Mouse (Mus musculus) skeletal muscle tissue, adult 2 months (tissue): ENCODE results near the gene Dcaf17.

ENCODE experiments used
- DNase-seq: peaks from one replicate; pipeline ENCODE4 v3.0.0-alpha.2; 2012; ENCODE audit warnings: low read depth, low spot score

Dcaf17 gene

DNA sequence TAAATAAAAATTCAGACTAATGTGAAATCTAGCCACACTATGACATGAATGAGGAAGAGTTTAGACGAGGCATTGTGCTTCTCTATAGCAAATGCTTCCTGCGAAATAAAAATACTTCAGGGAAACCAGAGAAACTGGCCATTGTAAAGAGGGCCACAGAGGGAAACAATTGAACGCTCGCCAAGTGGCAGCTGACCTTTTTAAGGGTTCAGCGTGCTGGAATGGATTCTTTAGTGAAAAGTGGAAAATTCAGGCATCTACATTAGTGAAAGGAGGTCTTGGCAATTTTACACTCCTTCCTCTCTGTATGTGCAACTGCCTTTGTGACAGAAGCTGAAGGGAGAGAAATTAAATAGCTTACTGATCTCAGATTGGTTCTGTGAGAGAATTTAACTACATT lies 66.3 kb downstream of the Dcaf17 start:
- DNase-seq = no peak

DNA sequence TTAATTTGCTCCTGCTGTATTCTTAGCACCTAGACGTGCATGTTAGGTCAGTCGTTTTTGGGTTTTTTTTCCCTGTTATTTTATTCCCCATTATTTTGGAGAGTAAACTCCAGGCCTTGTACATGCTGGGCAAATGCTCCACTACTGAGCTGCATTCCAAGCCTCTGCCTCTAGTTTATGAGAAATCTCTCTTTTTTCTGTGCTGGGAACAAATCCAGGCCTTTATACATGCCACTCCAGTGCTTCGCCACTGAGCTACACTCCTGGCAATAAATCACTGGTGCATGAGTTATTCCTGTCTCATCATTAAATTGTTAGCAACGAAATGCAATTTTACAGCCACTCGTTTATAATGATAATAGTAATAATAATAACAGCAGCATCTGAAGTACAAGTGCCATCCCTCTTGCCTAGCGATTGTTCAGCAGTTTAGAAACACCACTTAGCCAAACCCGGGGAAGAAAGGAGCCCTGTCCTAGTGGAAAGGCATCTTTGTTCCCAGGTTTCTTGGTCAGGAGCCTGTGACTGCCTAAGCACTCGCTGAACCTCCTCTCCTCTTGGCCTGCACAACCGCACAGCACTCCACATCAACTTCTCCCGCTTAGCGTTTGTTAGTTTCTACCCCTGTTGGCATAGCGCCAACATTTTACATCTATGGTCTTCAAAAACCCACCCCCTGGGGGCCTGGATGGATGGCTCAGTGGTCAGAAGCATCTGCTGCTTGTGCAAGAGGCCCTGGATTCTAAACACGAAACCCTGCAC lies 67.3 kb downstream of the Dcaf17 start:
- no peak for DNase-seq

DNA sequence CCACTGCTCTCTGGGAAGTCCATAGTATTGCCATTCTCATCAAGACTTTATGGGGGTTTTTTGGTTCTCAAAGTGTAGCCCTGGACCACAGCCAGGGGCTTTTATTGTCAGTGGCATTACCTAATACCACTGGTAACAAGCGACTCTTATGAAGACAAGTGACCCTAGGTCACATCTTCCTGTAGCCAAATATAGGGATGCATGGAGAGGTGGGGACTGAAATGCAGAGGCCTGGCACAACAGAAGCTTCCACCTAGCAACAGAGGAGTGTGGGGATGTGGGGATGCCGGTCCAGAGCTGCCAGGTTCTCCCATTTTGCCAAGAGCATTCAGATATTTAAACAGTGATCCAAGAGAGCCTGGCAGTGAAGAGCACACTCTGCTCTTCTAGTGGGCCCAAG lies 68.5 kb downstream of the Dcaf17 start:
- no peak for DNase-seq

DNA sequence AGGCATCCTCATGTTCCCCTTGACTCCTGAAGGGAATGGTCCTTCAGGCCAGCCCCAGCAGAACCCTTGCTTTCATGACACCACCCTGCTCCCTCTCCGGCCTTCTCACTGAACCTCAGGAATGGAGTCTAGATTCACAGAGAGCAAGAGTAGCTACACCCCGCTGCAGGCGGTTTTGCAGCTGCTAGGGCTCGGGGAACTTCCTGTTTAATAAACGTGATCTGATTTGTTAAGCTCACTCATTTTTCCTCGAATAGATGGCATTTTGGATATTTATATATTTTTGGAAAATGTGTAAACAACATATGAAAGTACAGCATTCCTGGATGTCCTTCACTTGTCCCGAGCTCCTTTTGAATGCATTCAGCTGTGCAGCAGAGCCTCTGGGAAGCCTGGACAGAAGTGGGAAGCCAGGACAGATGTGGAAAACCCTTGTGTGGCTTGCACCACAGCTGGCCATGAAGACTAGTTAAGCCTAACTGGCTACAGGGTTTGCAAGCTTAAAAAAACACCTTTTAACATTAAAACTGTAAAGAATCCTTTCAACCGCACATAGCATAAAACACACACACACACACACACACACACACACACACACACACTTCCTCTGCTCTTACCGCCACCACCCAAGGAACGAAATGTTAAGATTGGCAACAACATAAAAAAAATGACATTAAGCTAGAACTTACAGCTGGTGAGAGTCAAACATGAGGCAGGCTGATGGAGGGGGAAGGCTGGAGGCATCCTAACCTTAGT lies 72.8 kb downstream of the Dcaf17 start:
- DNase-seq = no peak

DNA sequence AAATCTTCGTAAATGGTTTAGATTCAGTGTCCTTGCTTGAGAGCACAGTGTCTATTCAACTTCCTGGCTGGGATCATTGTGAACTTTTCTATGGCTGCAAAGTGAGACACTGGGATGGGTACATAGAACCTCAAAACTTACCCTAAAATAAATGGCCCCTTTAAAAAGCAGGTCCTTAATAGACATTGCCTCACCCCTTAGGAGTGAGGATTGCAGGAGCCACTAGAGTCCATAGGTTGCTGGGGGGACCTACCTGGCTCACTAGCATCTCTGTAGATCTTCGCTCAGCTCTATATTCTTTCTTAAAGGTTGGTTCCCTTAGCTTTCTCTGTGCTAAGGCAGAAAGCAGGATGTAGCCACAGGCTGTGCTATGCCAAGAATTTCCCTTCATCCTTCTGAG lies 75.2 kb downstream of the Dcaf17 start:
- no peak for DNase-seq

DNA sequence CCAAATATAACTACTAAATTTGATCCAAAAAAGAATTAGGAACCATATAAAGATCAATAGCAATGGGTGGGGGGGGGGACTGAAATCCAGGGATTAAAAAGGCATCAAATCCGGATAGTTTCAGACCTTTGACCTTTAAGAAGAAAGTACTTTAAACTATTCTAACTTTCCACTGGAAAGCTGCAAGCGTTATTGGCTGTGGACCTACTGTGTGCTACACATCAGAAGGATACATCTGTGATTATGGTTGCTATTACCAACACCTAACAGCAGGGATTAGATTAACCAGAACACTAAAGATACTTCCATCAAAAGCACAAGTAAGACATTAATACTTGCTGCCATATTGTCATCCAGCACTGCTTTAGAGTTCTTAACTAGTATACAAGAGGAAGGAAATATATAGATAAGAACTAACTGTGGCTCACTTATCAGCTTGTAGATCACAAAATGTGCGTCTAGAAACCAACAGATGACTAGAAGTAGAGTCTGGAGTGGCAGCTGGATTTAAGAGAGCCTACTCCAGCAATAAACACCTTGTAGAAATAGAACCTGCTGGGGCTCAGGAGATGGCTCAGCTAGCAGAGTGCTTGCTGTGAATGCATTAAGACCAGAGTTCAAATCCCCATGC lies 76.9 kb downstream of the Dcaf17 start:
- no peak for DNase-seq

DNA sequence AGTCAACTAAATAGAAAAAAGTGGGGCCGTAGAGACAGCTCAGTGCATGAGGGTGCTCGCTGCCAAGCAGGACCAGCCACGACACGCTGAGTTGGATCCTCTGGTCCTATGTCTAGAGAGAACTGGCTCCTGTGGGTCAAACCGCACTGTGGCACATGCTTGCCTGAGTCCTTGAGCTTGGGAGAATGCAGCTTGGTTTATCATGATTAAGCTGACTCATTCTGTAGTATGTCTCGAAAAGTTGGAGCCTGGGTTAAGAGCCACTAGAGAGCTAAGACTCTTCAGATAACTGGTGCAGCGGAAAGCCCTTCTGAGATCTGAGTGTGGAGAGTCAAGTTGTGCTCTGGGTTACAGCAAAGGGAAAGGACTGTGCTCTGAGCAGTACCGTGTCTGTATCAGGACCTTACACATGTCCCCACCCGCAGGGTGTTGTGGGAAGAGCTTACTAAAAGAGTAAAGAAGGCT lies 78.9 kb downstream of the Dcaf17 start:
- DNase-seq = no peak

DNA sequence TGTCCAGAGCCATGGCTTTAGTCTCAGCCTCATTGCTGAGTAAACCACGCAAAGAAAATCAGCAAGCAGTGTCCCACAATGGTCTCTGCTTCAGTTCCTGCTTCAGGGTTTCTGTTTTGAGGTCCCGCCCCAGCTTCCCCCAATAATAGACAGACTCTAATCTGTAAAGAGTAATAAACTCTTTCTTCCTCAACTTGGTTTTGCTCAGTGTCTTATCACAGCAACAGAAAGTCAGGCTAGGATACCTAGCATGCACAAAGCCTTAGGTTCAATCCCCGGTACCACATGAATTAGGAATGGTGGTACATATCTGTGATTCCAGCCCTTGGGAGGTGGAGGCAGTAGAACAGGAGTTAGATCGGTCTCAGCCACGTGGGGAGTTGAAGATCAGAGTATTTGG lies 79.7 kb downstream of the Dcaf17 start:
- no peak for DNase-seq

DNA sequence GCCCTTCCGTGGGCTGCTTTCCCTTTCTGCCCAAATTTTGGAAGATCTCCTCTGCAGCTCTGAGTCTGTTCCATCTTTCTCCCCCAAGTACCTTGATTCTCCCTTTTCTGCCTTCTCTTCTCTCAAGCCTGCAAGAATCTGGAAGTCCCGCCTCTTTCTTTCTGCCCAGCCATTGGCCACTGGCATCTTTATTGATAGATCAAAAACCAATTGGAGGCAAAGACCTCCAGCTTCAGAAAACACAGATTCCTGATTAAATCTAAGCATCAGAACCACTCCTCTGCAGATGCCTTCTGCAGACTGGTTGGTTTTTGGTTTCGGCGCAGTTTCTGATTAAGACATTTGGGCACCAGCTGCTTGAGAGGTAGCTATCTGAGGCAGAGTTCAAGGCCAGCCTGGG lies 85.5 kb downstream of the Dcaf17 start:
- DNase-seq = no peak

DNA sequence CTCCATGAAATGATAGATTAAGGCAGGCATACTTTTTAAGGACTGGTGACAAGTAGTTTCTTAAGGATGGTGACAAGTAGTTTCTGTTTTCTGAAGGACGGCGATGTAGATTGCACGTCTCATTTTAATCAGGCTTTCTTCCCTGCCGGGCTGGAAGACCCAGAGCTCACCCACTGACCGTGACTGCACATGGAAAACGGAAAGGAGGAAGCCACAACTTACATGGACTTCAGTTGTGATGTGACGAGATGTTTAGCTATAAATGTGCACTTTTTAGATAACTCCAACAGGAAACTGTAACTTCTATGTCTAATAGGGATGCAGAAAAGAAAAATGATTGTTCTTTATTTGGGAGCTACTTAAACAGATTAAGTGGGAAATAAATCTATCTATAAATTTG lies 87.3 kb downstream of the Dcaf17 start:
- DNase-seq = no peak

DNA sequence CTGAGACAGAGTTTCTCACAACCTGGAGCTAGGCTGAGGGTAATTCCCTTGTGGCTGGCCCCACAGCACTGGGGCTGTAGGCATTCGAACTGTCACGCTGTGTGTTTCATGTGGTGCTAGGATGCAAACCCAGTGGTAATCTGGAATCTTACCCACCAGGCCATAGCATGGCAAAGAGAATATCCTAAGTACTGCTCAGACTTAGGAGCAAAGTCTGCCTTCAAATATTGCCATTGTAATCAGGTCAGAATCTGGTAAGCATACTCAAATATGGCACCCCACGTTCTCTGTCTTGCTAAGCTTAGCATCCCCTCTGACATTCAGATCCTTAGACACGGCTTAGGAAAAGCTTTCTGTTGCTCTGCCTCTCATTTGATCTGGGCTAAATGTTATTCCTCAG lies 90.7 kb downstream of the Dcaf17 start:
- DNase-seq = no peak

DNA sequence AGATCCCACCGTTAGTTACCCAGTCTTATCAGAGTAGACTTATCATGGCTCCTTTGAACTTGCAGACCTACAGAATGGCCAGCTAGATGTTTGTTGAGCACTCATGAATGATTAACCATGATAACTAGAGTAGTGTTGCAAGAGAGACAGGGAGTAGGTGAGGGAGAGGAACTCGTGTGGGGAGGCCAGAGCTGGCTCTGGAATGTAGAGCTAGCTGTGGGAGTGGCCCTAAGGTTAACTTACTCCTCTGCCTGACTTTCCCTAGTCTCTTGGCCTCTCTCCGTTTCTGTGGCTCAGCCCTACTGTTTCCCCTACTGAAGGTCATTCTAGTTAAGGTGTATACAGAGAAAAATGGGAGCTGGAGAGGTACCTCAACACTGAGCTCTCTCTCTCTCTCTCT lies 91.1 kb downstream of the Dcaf17 start:
- no peak for DNase-seq

DNA sequence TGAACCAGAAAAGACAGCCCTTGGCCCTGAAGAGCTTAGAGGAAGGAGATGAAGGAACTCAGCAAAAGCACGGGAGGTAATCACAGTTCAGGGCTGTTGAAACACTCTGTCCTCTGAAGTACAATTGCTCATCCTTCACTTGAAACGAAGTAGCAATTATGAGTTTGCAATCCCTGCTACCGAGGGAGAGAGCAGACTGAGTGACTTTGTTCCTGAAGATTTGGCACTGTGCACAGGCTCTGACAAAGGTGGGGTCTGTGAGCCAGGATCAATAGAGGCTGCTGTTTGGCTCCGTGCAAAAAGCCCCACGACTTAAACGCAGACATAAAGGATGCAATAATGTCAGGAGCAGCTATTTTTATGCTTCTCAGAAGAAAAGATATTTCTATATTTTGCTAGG lies 92.7 kb downstream of the Dcaf17 start:
- no peak for DNase-seq
